Mouse (Mus musculus) testis, adult 2 months (tissue): Measurements from ENCODE around the gene Slc15a1. TPM values are rescaled to one million over a fixed set of nuclear protein-coding genes. Genes with fewer than 3 reads are reported as not detected.
A peak's percentile ranks its signal among the peaks of the same experiment; 100 is the strongest.

ENCODE experiments used
- H3K27ac ChIP-seq: fragments of 200-500 bp; 2 replicates; pipeline ENCODE4 v1.5.1; 2012; ENCODE audit warnings: low read depth, low read length; ENCODE audit not compliant: control insufficient read depth, insufficient read depth
- H3K27me3 ChIP-seq: fragments of 200-500 bp; 2 replicates; pipeline ENCODE4 v1.6.1; 2012; ENCODE audit warnings: mild to moderate bottlenecking, low read length, moderate library complexity; ENCODE audit not compliant: control insufficient read depth, insufficient read depth
- H3K36me3 ChIP-seq: fragments of 200-500 bp; 2 replicates; pipeline ENCODE4 v1.6.1; 2012; ENCODE audit warnings: mild to moderate bottlenecking, low read length; ENCODE audit not compliant: control insufficient read depth, insufficient read depth
- H3K4me1 ChIP-seq: fragments of 200-500 bp; 2 replicates; pipeline ENCODE4 v1.6.1; 2012; ENCODE audit warnings: low read length; ENCODE audit not compliant: control insufficient read depth, insufficient read depth
- H3K4me3 ChIP-seq: fragments of 200-500 bp; 2 replicates; pipeline ENCODE4 v1.5.1; 2012; ENCODE audit warnings: low read depth, mild to moderate bottlenecking, low read length, moderate library complexity, mixed read lengths; ENCODE audit not compliant: control insufficient read depth
- CTCF ChIP-seq: fragments of 200-500 bp; IDR thresholded peaks from 2 replicates; pipeline ENCODE4 v1.5.1; 2012; ENCODE audit warnings: low read depth, mild to moderate bottlenecking, inconsistent platforms, low read length, moderate library complexity; ENCODE audit not compliant: control insufficient read depth, insufficient read depth, insufficient replicate concordance
- POLR2A ChIP-seq: fragments of 200-500 bp; IDR thresholded peaks from 2 replicates; pipeline ENCODE4 v1.6.1; 2012; ENCODE audit warnings: low read depth, mild to moderate bottlenecking, inconsistent platforms, low read length, moderate library complexity; ENCODE audit not compliant: control insufficient read depth
- polyA plus RNA-seq: library from polyadenylated mRNA; depleted of rRNA; stranded (reverse); fragments of >200 nt; gene quantifications from 2 replicates; pipeline ENCODE4 v1.2.3, GENCODE M21; 2012

The Slc15a1 gene
- polyA plus RNA-seq, 1 experiment: 0.96 TPM

GRCm38 (mm10) chr14:121462756-121463155 lies 42.3 kb downstream of the Slc15a1 start:
- no peaks in the 10 kb centered on the region for H3K27me3 ChIP-seq
- no peak for TF ChIP-seq CTCF
- TF ChIP-seq POLR2A: no peak
- no peaks in the 10 kb centered on the region for H3K4me1 ChIP-seq
- H3K27ac ChIP-seq: no peak overlapping the region
- H3K4me3 ChIP-seq: no peak overlapping the region
- no peaks in the 10 kb centered on the region for H3K36me3 ChIP-seq

- Histone ChIP-seq H3K27ac (no peak overlapping the region), H3K4me1 (peaks cover 8% of the 10 kb centered on the region), H3K4me3 (no peak overlapping the region), H3K27me3 (no peaks in the 10 kb centered on the region), H3K36me3 (no peaks in the 10 kb centered on the region)
- TF ChIP-seq CTCF (no peak), POLR2A (no peak)
These were observed 44.1 kb downstream of the Slc15a1 start for GRCm38 (mm10) chr14:121460966-121461365.

- Histone ChIP-seq H3K27ac (no peak overlapping the region), H3K36me3 (no peaks in the 10 kb centered on the region), H3K4me1 (peaks cover 11% of the 10 kb centered on the region), H3K27me3 (no peaks in the 10 kb centered on the region), H3K4me3 (no peak overlapping the region)
- TF ChIP-seq POLR2A (no peak), CTCF (no peak)
These were observed 46.5 kb downstream of the Slc15a1 start for GRCm38 (mm10) chr14:121458521-121458920.

- Histone ChIP-seq H3K27me3 (no peaks in the 10 kb centered on the region), H3K4me3 (no peak overlapping the region)
- no peak for TF ChIP-seq CTCF
- no peak for TF ChIP-seq POLR2A
These were observed 47.5 kb downstream of the Slc15a1 start for GRCm38 (mm10) chr14:121457536-121457935.

GRCm38 (mm10) chr14:121456416-121457285 lies 48.4 kb downstream of the Slc15a1 start:
- peak overlapping the region; percentile 81 for H3K4me3 ChIP-seq
- TF ChIP-seq CTCF: no peak
- peak; percentile 89; the same call in 1 of the 2 replicates for TF ChIP-seq POLR2A
- H3K36me3 ChIP-seq: no peaks in the 10 kb centered on the region
- H3K4me1 ChIP-seq: peaks cover 11% of the 10 kb centered on the region
- peak overlapping the region; percentile 85 for H3K27ac ChIP-seq
- H3K27me3 ChIP-seq: no peaks in the 10 kb centered on the region

More at GRCm38 (mm10) chr14:121457536-121457935, 47.5 kb downstream of the Slc15a1 start:
- no peaks in the 10 kb centered on the region for H3K36me3 ChIP-seq
- peak overlapping the region; percentile 33; the same call in 1 of the 2 replicates for H3K27ac ChIP-seq
- H3K4me1 ChIP-seq: peaks cover 11% of the 10 kb centered on the region

- Histone ChIP-seq H3K36me3 (no peaks in the 10 kb centered on the region), H3K4me1 (peaks cover 11% of the 10 kb centered on the region), H3K4me3 (peak overlapping the region; percentile 81), H3K27me3 (no peaks in the 10 kb centered on the region), H3K27ac (peak overlapping the region; percentile 85)
- no peak for TF ChIP-seq CTCF
- no peak; the same call in 1 of the 2 replicates for TF ChIP-seq POLR2A
These were observed 49.1 kb downstream of the Slc15a1 start for GRCm38 (mm10) chr14:121455976-121456375.

GRCm38 (mm10) chr14:121455527-121455926 lies 49.5 kb downstream of the Slc15a1 start:
- Histone ChIP-seq H3K4me3 (peak overlapping the region; percentile 81), H3K36me3 (no peaks in the 10 kb centered on the region), H3K27me3 (no peaks in the 10 kb centered on the region), H3K27ac (no peak overlapping the region; the same call in 1 of the 2 replicates), H3K4me1 (peaks cover 11% of the 10 kb centered on the region)
- no peak for TF ChIP-seq POLR2A
- TF ChIP-seq CTCF: peak; percentile 90
